Mouse (Mus musculus) limb, embryonic 15.5 days (tissue): ENCODE data around the gene Gnao1. TPM values are rescaled to one million over a fixed set of nuclear protein-coding genes. Genes with fewer than 3 reads are reported as not detected.

Source experiments
- ATAC-seq: fragments of 200-750 bp; cut with Nextera tagmentation; 2 replicates; pipeline ENCODE4 v1.8.0; 2017; ENCODE audit warnings: low read depth, moderate TSS enrichment; ENCODE audit not compliant: insufficient number of reproducible peaks, low FRiP score, low TSS enrichment
- H3K27ac ChIP-seq: fragments of 300-500 bp; sonication (generic); 2 replicates; pipeline ENCODE4 v1.5.1; 2015; ENCODE audit warnings: moderate library complexity, mild to moderate bottlenecking, inconsistent platforms
- H3K27me3 ChIP-seq: fragments of 300-500 bp; sonication (generic); 2 replicates; pipeline ENCODE4 v1.6.1; 2015; ENCODE audit warnings: inconsistent platforms
- H3K36me3 ChIP-seq: fragments of 300-500 bp; sonication (generic); 2 replicates; pipeline ENCODE4 v1.6.1; 2015; ENCODE audit warnings: inconsistent platforms
- H3K4me1 ChIP-seq: fragments of 300-500 bp; sonication (generic); 2 replicates; pipeline ENCODE4 v1.6.1; 2015; ENCODE audit warnings: inconsistent platforms
- H3K4me2 ChIP-seq: fragments of 300-500 bp; sonication (generic); 2 replicates; pipeline ENCODE4 v1.6.1; 2015; ENCODE audit warnings: mild to moderate bottlenecking, inconsistent platforms
- H3K4me3 ChIP-seq: fragments of 300-500 bp; sonication (generic); 2 replicates; pipeline ENCODE4 v1.5.1; 2015; ENCODE audit warnings: mild to moderate bottlenecking, inconsistent platforms
- H3K9ac ChIP-seq: fragments of 300-500 bp; sonication (generic); 2 replicates; pipeline ENCODE4 v1.6.1; 2015; ENCODE audit warnings: inconsistent platforms
- H3K9me3 ChIP-seq: fragments of 300-500 bp; sonication (generic); 2 replicates; pipeline ENCODE4 v1.6.1; 2016; ENCODE audit warnings: inconsistent platforms
- WGBS: fragments of 180-500 bp; shearing (Covaris S2); methylation state at CpG from one replicate; pipeline ENCODE4 v1.1.7; 2015; 5-methylcytosine and 5-hydroxymethylcytosine counted together
- polyA plus RNA-seq: library from polyadenylated mRNA; unstranded; fragments of >200 nt; fragmentation: Nextera tagmentation; extraction: Ambion mirVana; gene quantifications from 2 replicates; pipeline ENCODE4 v1.2.1, GENCODE M21; 2015

Gnao1 gene
- polyA plus RNA-seq: 3.0 and 3.4 TPM in 2 replicates

DNA sequence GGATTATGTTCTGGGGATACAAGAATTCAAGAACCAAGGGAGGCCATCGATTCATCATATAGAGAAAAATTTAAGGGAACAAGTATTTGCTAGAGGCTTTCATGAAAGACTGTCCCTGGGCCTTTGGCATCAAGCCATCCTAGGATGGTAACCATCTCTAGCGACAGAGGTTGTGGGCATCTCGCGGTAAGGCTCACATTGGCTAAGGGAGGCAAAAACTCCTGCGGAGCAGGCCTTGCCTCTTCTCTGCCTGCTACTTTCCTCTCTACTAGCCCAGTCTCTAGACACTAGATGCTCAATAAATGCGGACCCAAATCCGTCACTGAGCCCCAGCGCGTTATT is at the start of gene Gnao1:
Gene Gnao1, plus strand, starts transcription at position 281 of the 342 bp plus-strand sequence.
- no peak for ATAC-seq
- no peaks in the 10 kb centered on the region for H3K36me3 ChIP-seq

GRCm38 (mm10) chr8:93777605-93778004 is 32.2 kb upstream of the Gnao1 start:
- Histone ChIP-seq H3K4me2 (no peak overlapping the region), H3K27me3 (no peaks in the 10 kb centered on the region), H3K36me3 (no peaks in the 10 kb centered on the region), H3K4me3 (no peak overlapping the region), H3K9ac (no peak overlapping the region), H3K9me3 (no peaks in the 10 kb centered on the region), H3K27ac (no peak overlapping the region), H3K4me1 (no peaks in the 10 kb centered on the region)
- 40% methylated on average over 3 of the region's 3 CpGs for WGBS
- no peak for ATAC-seq

More for the DNA sequence above, at the start of gene Gnao1:
- Histone ChIP-seq H3K9me3 (no peaks in the 10 kb centered on the region), H3K4me1 (peaks cover 30% of the 10 kb centered on the region), H3K27me3 (peaks cover 33% of the 10 kb centered on the region), H3K4me2 (peak within 1 kb of the TSS; percentile 89), H3K9ac (peak within 1 kb of the TSS; percentile 55; the same call in 1 of the 2 replicates), H3K27ac (peak within 1 kb of the TSS; percentile 38; the same call in 1 of the 2 replicates), H3K4me3 (peak within 1 kb of the TSS; percentile 67)
- WGBS: 11% methylated on average over 9 of the region's 9 CpGs

DNA sequence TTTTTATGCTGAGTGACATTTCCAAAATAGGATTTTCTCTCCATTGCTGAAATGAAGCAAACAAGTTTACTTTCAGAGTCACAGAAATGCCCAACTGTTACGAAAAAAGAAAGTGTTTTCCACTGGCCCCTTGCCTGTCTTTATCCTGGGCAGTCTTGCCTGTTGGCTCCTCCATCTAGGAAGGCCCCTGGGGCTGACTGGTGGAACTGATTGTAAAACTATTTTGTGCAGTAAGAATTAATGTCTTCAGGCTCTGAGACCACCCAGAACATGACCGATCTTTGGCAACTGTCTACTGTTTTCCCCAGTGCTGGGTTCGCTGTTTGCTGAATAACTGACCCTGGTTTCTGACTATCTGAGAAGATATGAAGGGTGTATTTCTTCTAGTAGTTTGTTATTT is 540 bp upstream of the Gnao1 start:
- no peak overlapping the region for H3K9ac ChIP-seq
- H3K4me1 ChIP-seq: peaks cover 30% of the 10 kb centered on the region
- no peaks in the 10 kb centered on the region for H3K36me3 ChIP-seq
- no peak overlapping the region for H3K27ac ChIP-seq
- H3K4me3 ChIP-seq: no peak overlapping the region
- ATAC-seq: no peak
- peaks cover 33% of the 10 kb centered on the region for H3K27me3 ChIP-seq
- H3K9me3 ChIP-seq: no peaks in the 10 kb centered on the region
- H3K4me2 ChIP-seq: no peak overlapping the region
- WGBS: 73% methylated on average over 3 of the region's 3 CpGs

DNA sequence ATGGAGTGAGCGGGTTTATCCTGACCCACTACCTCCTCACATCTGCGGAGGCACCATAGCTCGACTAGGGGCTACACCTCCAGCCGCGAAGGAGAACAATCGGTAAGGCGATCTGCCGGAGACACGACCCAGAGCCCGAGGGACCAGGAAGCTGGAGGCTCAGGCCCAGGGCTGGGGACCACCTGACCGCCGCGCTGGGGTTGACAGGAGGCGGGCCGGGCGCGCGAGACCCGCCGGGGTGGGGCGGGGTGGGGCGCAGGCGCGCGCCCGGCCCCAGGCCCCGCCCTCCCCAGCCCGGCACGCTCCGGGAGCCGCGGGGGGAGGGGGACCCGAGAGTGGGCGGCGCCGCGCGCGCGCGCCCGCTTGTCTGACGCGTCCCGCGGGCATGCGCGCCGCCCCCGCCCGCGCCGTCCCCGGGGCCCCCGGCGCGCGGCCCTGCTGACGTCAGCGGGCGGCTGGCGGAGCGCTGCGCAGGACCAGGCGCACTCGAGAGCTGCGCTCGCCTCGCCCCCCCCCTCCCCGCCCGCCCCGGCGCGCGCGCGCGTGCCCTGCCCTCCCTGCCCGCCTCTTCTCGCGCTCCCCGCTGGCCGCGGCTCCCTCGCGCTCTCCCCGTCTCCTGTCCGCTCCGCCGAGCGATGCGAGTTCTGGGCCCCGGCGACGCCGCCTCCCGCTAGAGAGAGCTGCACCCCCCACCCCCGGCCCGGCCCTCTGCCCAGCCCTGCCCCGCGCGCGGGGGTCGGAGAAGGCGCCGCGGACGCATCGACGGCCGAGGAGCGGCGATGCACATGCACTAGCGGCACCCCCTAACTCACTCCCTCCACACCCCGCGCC is 477 bp downstream of the Gnao1 start:
- under 1% methylated on average over 59 of the region's 116 CpGs for WGBS
- peak; percentile 90 for ATAC-seq
- H3K9me3 ChIP-seq: no peaks in the 10 kb centered on the region
- H3K4me3 ChIP-seq: peak overlapping the region; percentile 67
- peak overlapping the region; percentile 89 for H3K4me2 ChIP-seq
- peaks cover 30% of the 10 kb centered on the region for H3K4me1 ChIP-seq
- peak overlapping the region; percentile 38; the same call in 1 of the 2 replicates for H3K27ac ChIP-seq
- H3K36me3 ChIP-seq: no peaks in the 10 kb centered on the region
- H3K27me3 ChIP-seq: peaks cover 33% of the 10 kb centered on the region
- peak overlapping the region; percentile 55; the same call in 1 of the 2 replicates for H3K9ac ChIP-seq

DNA sequence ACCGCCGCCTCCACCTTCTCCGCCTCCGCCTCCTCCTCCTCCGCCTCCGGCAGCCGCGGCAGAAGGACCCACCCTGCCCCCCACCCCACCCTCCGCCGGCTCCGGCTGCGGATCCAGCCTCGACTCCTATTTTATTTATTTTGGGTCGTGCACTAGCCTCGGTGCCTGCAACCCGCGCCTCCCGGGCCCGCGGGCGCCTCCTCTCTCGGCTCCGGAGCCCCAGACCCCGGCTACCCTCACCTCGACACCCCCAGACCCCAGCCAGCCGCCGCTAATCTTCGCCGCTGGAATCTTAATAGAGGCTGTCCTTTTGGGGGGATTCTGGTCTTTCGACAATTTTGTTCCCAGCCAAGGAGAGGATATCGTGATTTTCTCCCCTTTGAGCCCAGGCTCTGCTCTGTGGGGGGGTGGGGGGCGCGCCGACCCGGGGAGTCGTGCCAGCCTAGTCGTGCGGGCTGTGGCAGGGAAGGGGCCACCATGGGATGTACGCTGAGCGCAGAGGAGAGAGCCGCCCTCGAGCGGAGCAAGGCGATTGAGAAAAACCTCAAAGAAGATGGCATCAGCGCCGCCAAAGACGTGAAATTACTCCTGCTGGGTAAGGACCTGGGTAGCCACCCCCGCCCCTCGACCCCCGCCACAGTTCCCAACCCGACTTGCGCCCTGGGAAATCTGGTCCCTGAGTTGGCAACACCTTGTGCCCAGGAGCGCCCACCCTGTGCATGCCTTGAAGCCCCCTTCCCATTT is 1.3 kb downstream of the Gnao1 start:
- H3K4me3 ChIP-seq: peak overlapping the region; percentile 67
- peaks cover 33% of the 10 kb centered on the region for H3K27me3 ChIP-seq
- peak overlapping the region; percentile 89 for H3K4me2 ChIP-seq
- no peak overlapping the region for H3K27ac ChIP-seq
- no peak for ATAC-seq
- H3K4me1 ChIP-seq: peaks cover 30% of the 10 kb centered on the region
- H3K9me3 ChIP-seq: no peaks in the 10 kb centered on the region
- WGBS: under 1% methylated on average over 52 of the region's 53 CpGs
- H3K36me3 ChIP-seq: no peaks in the 10 kb centered on the region
- H3K9ac ChIP-seq: peak overlapping the region; percentile 55; the same call in 1 of the 2 replicates

DNA sequence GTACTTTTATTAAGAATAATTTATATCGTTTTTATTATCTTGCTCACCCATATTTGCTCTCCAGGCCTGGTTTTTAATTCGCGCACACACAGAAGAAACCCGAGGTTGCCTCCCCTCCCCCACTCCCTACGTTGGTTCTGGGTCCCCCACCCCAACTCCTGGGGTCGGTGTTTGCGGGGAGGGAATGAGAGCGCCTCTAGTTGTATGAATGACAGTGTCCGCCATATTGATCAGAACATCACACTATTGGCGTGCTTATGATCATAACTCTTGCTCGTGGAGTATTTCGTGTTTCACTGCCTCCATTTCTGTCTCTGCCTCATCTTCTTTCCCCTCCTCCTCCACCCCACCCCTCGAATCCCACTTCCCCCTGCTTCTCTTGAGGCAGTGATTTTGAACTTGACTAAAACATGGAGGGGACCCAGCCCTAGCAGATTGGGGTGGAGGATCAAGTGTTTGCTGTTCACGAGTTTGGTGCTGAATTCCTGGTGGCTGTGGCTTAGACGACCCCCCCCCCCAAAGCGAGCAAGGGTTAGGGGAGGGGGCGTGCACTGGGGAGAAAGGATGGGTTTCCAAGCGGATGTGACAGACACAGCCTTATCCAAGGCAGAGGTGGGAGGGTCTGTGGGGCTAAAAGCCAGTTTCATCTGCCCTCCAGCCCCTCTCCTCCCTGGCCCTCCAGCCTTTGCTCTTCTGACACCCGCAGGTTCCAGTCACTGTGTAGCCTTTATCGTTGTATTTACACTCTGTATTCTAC is 2.1 kb downstream of the Gnao1 start:
- Histone ChIP-seq H3K4me2 (peak overlapping the region; percentile 89; the same call in 1 of the 2 replicates), H3K27ac (no peak overlapping the region), H3K4me3 (peak overlapping the region; percentile 67; the same call in 1 of the 2 replicates), H3K27me3 (peaks cover 33% of the 10 kb centered on the region), H3K4me1 (peaks cover 30% of the 10 kb centered on the region), H3K9me3 (no peaks in the 10 kb centered on the region), H3K36me3 (no peaks in the 10 kb centered on the region), H3K9ac (no peak overlapping the region)
- ATAC-seq: no peak
- WGBS: 15% methylated on average over 20 of the region's 20 CpGs

- Histone ChIP-seq H3K4me1 (peaks cover 30% of the 10 kb centered on the region), H3K36me3 (no peaks in the 10 kb centered on the region), H3K9ac (no peak overlapping the region), H3K4me2 (peak overlapping the region; percentile 53), H3K27ac (no peak overlapping the region), H3K9me3 (no peaks in the 10 kb centered on the region), H3K27me3 (peaks cover 27% of the 10 kb centered on the region), H3K4me3 (peak overlapping the region; percentile 30)
- no peak for ATAC-seq
- 7% methylated on average over 35 of the region's 35 CpGs for WGBS
Observed at GRCm38 (mm10) chr8:93812566-93813404, 3.0 kb downstream of the Gnao1 start.

- Histone ChIP-seq H3K36me3 (no peaks in the 10 kb centered on the region), H3K4me3 (peak overlapping the region; percentile 30), H3K4me1 (peaks cover 30% of the 10 kb centered on the region), H3K4me2 (peak overlapping the region; percentile 53), H3K27me3 (peaks cover 26% of the 10 kb centered on the region), H3K27ac (no peak overlapping the region), H3K9me3 (no peaks in the 10 kb centered on the region), H3K9ac (no peak overlapping the region)
- under 1% methylated on average over 26 of the region's 26 CpGs for WGBS
- peak; percentile 85 for ATAC-seq
Observed at GRCm38 (mm10) chr8:93813405-93813761, 3.6 kb downstream of the Gnao1 start.

- 43% methylated on average over 6 of the region's 6 CpGs for WGBS
- Histone ChIP-seq H3K27me3 (peaks cover 26% of the 10 kb centered on the region), H3K9ac (no peak overlapping the region), H3K4me2 (no peak overlapping the region), H3K4me1 (peaks cover 30% of the 10 kb centered on the region), H3K9me3 (no peaks in the 10 kb centered on the region), H3K4me3 (no peak overlapping the region), H3K36me3 (no peaks in the 10 kb centered on the region), H3K27ac (no peak overlapping the region)
- no peak for ATAC-seq
Observed at GRCm38 (mm10) chr8:93814266-93814665, 4.5 kb downstream of the Gnao1 start.

DNA sequence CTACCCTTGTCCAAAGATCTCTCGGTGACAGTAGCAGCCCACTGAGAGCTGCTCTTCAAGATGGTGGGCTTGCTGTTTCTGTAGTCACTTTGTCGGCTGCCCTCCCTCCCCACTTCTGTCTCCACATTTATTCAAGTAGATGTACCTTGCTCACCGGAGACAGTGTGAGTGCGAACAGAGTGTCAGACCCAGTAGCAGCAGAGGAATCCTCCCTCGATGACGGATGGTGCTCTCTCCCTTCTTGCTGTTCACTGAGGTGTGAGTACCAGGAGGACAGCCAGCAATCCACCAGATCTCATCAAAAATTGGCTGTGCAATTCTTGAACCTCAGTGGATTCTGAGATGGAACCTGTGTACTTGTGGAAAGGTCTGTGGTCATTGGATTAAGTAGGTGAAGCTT is 6.5 kb downstream of the Gnao1 start:
- H3K4me2 ChIP-seq: no peak overlapping the region
- peaks cover 20% of the 10 kb centered on the region for H3K27me3 ChIP-seq
- WGBS: 72% methylated on average over 6 of the region's 6 CpGs
- ATAC-seq: no peak
- no peaks in the 10 kb centered on the region for H3K9me3 ChIP-seq
- H3K4me1 ChIP-seq: peaks cover 19% of the 10 kb centered on the region
- no peaks in the 10 kb centered on the region for H3K36me3 ChIP-seq
- H3K4me3 ChIP-seq: no peak overlapping the region
- no peak overlapping the region for H3K27ac ChIP-seq
- no peak overlapping the region for H3K9ac ChIP-seq

- no peak overlapping the region for H3K4me3 ChIP-seq
- H3K9me3 ChIP-seq: no peaks in the 10 kb centered on the region
- H3K9ac ChIP-seq: no peak overlapping the region
- peaks cover 9% of the 10 kb centered on the region for H3K4me1 ChIP-seq
- no peak overlapping the region for H3K4me2 ChIP-seq
- H3K27ac ChIP-seq: no peak overlapping the region
- no peak for ATAC-seq
- 88% methylated on average over 1 of the region's 1 CpGs for WGBS
- H3K36me3 ChIP-seq: no peaks in the 10 kb centered on the region
- H3K27me3 ChIP-seq: peaks cover 9% of the 10 kb centered on the region
Observed at GRCm38 (mm10) chr8:93817366-93817765, 7.6 kb downstream of the Gnao1 start.
